Mouse (Mus musculus): ENCODE measurements around the gene Sowaha. TPM values are rescaled to one million over a fixed set of nuclear protein-coding genes. Genes with fewer than 3 reads are reported as not detected.
A peak's percentile ranks its signal among the peaks of the same experiment; 100 is the strongest.

Gene Sowaha
- polyA plus RNA-seq, 1 experiment from 2014 or later = 1.1 TPM

- H3K4me3 ChIP-seq (replicated peaks) = peak within 1 kb of the TSS; percentile 79
- H3K27ac ChIP-seq = peak within 1 kb of the TSS; percentile 32; the same call in 1 of the 2 replicates
- 5% methylated on average over 65 of the region's 79 CpGs for WGBS
- no peaks in the 10 kb centered on the region for H3K9me3 ChIP-seq
- H3K36me3 ChIP-seq (replicated peaks) = no peaks in the 10 kb centered on the region
- peaks cover 30% of the 10 kb centered on the region for H3K4me1 ChIP-seq
- ATAC-seq (ENCODE audit: low FRiP score) = peak; percentile 87
- peaks cover 18% of the 10 kb centered on the region for H3K27me3 ChIP-seq
- peak within 1 kb of the TSS; percentile 75 for H3K4me2 ChIP-seq
- H3K9ac ChIP-seq = peak within 1 kb of the TSS; percentile 90
Measured at GRCm38 (mm10) chr11:53519207-53520121, 39.4 kb upstream of the Sowaha start, which contains the start of gene Sept8. Sept8 (plus strand) TSS chr11:53519257.

DNA sequence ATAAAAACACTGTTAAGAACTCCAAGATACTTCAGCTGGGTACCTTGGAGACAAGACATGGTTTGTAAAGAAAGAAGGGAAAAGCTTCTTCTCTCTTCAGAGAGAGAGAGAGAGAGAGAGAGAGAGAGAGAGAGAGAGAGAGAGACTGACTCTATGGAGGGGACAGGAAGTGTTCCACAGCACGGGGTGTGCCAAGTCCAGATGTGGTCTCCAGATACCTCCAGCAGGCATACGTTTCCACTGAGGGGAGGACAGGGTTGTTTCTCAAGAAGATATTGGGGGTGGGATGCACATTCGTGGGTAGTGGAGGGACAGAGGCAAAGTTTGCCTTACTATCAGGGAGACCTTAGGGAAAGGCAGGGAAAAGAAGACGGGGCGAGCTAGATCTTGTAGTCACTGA is 38.7 kb upstream of the Sowaha start:
- Histone ChIP-seq H3K4me2 (no peak overlapping the region), H3K27ac (no peak overlapping the region), H3K9ac (no peak overlapping the region), H3K36me3 (replicated peaks) (no peaks in the 10 kb centered on the region), H3K9me3 (no peaks in the 10 kb centered on the region), H3K27me3 (peaks cover 18% of the 10 kb centered on the region), H3K4me3 (replicated peaks) (no peak overlapping the region), H3K4me1 (peaks cover 25% of the 10 kb centered on the region)
- WGBS = 58% methylated on average over 5 of the region's 5 CpGs
- no peak for ATAC-seq (ENCODE audit: low FRiP score)

- H3K4me2 ChIP-seq = no peak overlapping the region
- peaks cover 21% of the 10 kb centered on the region for H3K4me1 ChIP-seq
- no peaks in the 10 kb centered on the region for H3K9me3 ChIP-seq
- H3K36me3 ChIP-seq (replicated peaks) = no peaks in the 10 kb centered on the region
- no peak overlapping the region for H3K27ac ChIP-seq
- 71% methylated on average over 8 of the region's 8 CpGs for WGBS
- ATAC-seq (ENCODE audit: low FRiP score) = no peak
- peaks cover 18% of the 10 kb centered on the region for H3K27me3 ChIP-seq
- H3K4me3 ChIP-seq (replicated peaks) = no peak overlapping the region
- H3K9ac ChIP-seq = no peak overlapping the region
Measured at GRCm38 (mm10) chr11:53516775-53517627, 36.9 kb upstream of the Sowaha start.

- Histone ChIP-seq H3K4me2 (no peak overlapping the region), H3K9me3 (no peaks in the 10 kb centered on the region), H3K9ac (no peak overlapping the region), H3K4me3 (replicated peaks) (no peak overlapping the region), H3K27me3 (no peaks in the 10 kb centered on the region), H3K4me1 (no peaks in the 10 kb centered on the region), H3K36me3 (replicated peaks) (no peaks in the 10 kb centered on the region), H3K27ac (no peak overlapping the region)
- WGBS = 67% methylated on average over 5 of the region's 5 CpGs
- no peak for ATAC-seq (ENCODE audit: low FRiP score)
Measured at GRCm38 (mm10) chr11:53510351-53510750, 30.3 kb upstream of the Sowaha start.

- H3K9ac ChIP-seq = no peak overlapping the region
- H3K4me1 ChIP-seq = no peaks in the 10 kb centered on the region
- H3K27ac ChIP-seq = no peak overlapping the region
- no peak overlapping the region for H3K4me3 ChIP-seq (replicated peaks)
- WGBS = 58% methylated on average over 3 of the region's 3 CpGs
- no peaks in the 10 kb centered on the region for H3K9me3 ChIP-seq
- H3K36me3 ChIP-seq (replicated peaks) = no peaks in the 10 kb centered on the region
- ATAC-seq (ENCODE audit: low FRiP score) = no peak
- H3K27me3 ChIP-seq = no peaks in the 10 kb centered on the region
- H3K4me2 ChIP-seq = no peak overlapping the region
Measured at GRCm38 (mm10) chr11:53508591-53508990, 28.5 kb upstream of the Sowaha start.

DNA sequence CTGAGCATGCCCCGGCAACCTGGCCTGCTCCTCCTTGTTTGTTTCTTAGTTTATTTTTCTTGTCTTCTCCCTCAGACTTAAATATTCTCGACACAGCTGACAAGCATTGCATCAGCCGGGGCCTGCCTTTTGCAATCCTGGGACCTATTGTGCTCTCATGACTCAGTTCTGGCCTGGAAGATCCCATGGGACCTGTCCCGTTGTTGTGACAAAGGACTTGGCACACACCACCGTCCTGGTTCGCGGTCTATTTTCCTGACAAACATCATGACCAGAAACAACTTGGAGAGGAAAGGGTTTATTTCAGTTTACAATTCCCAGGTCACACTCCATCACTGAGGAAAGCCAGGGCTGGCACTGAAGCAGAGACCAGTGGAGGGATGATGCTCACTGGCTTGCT is 28.1 kb upstream of the Sowaha start:
- Histone ChIP-seq H3K27me3 (no peaks in the 10 kb centered on the region), H3K9ac (no peak overlapping the region)

GRCm38 (mm10) chr11:53507098-53507805 is 27.2 kb upstream of the Sowaha start:
- Histone ChIP-seq H3K36me3 (replicated peaks) (no peaks in the 10 kb centered on the region), H3K4me3 (replicated peaks) (no peak overlapping the region), H3K4me2 (no peak overlapping the region), H3K4me1 (no peaks in the 10 kb centered on the region), H3K9me3 (no peaks in the 10 kb centered on the region), H3K27ac (no peak overlapping the region), H3K9ac (no peak overlapping the region), H3K27me3 (no peaks in the 10 kb centered on the region)
- ATAC-seq (ENCODE audit: low FRiP score) = no peak
- WGBS = 90% methylated on average over 9 of the region's 9 CpGs

More for the DNA sequence above, 28.1 kb upstream of the Sowaha start:
- Histone ChIP-seq H3K9me3 (no peaks in the 10 kb centered on the region), H3K36me3 (replicated peaks) (no peaks in the 10 kb centered on the region), H3K4me2 (no peak overlapping the region), H3K4me3 (replicated peaks) (no peak overlapping the region), H3K4me1 (no peaks in the 10 kb centered on the region), H3K27ac (no peak overlapping the region)
- 78% methylated on average over 7 of the region's 7 CpGs for WGBS
- ATAC-seq (ENCODE audit: low FRiP score) = no peak

GRCm38 (mm10) chr11:53505026-53505663 is 25.1 kb upstream of the Sowaha start:
- 61% methylated on average over 5 of the region's 5 CpGs for WGBS
- H3K4me1 ChIP-seq = peaks cover 7% of the 10 kb centered on the region
- no peak overlapping the region for H3K4me3 ChIP-seq (replicated peaks)
- H3K9me3 ChIP-seq = no peaks in the 10 kb centered on the region
- no peak overlapping the region for H3K9ac ChIP-seq
- no peak for ATAC-seq (ENCODE audit: low FRiP score)
- H3K36me3 ChIP-seq (replicated peaks) = no peaks in the 10 kb centered on the region
- peaks cover 6% of the 10 kb centered on the region for H3K27me3 ChIP-seq
- H3K27ac ChIP-seq = no peak overlapping the region
- no peak overlapping the region for H3K4me2 ChIP-seq

DNA sequence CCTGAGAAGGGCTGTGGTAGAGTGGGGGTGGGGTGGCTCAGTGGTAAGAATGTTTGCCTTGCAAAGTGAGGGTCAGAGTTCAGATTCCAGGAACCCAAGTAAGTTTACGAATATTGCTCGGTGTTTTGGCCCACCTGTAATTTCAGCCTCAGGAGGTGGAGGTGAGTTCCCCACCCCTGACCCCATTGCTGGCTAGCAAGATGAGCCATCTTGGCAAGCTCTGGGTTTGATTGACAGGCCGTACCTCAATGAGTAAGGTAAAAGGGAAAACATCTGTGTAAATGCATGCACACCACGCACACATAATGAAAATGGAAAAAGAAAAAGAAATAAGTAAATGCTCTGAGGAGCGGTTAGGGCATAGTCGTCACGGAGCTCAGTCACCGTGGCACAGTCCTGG is 24.3 kb upstream of the Sowaha start:
- no peaks in the 10 kb centered on the region for H3K36me3 ChIP-seq (replicated peaks)
- H3K27ac ChIP-seq = no peak overlapping the region
- no peak overlapping the region for H3K9ac ChIP-seq
- no peak overlapping the region for H3K4me2 ChIP-seq
- no peak overlapping the region for H3K4me3 ChIP-seq (replicated peaks)
- H3K9me3 ChIP-seq = no peaks in the 10 kb centered on the region
- 91% methylated on average over 8 of the region's 8 CpGs for WGBS
- peaks cover 12% of the 10 kb centered on the region for H3K27me3 ChIP-seq
- no peak for ATAC-seq (ENCODE audit: low FRiP score)
- peaks cover 7% of the 10 kb centered on the region for H3K4me1 ChIP-seq

DNA sequence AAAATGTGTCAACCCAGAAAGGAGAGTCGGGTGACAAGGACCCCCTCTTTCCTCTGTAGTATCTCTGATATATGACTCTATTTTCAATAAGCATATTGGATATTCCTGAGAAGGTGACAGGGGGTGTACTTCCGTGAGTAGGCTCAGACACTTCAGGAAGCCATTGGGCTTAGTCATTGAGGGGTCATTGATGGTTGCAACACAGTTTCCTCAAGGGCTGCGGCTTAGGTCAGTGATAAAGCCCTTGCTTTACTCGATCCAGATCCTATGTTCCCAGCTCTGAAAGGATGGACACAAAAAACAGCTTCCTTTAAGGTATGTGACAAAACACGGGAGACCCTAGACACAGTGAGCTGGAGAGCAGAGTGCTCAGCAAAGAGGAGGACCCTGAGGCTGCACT is 23.7 kb upstream of the Sowaha start:
- H3K4me2 ChIP-seq = no peak overlapping the region
- no peak overlapping the region for H3K9ac ChIP-seq
- WGBS = 89% methylated on average over 5 of the region's 5 CpGs
- no peak overlapping the region for H3K27ac ChIP-seq
- H3K9me3 ChIP-seq = no peaks in the 10 kb centered on the region
- ATAC-seq (ENCODE audit: low FRiP score) = no peak
- H3K27me3 ChIP-seq = peaks cover 12% of the 10 kb centered on the region
- peaks cover 7% of the 10 kb centered on the region for H3K4me1 ChIP-seq
- no peak overlapping the region for H3K4me3 ChIP-seq (replicated peaks)
- H3K36me3 ChIP-seq (replicated peaks) = no peaks in the 10 kb centered on the region

DNA sequence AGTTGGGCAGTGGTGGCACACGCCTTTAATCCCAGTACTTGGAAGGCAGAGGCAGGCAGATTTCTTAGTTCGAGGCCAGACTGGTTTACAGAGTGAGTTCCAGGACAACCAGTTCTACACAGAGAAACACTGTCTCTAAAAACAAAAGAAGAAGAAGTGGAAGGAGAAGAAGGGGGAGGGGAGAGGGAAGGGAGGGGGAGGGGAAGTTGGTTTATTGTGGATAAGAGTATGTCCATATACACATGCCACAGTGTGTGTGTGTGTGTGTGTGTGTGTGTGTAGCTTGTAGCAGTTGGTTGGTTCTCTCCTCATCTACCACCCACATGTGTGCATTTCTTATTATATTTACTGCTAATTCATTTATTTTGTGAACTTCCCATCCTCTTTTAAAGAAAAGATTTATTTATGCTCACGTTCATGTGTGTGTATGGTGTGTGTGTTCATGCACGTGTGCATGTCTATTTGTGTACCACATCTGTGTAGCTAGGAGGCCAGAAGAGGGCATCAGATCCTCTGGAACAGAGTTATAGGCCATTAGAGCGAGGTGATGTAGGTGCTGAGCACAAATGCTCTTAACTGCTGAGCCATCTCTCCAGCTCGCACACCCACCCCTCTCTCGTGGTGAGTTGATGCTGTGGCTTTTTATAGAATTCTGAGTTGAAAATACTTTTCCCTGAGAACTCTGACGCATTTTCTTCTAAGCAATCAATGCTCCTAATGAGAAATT is 22.1 kb upstream of the Sowaha start:
- no peaks in the 10 kb centered on the region for H3K9me3 ChIP-seq
- WGBS = 86% methylated on average over 8 of the region's 8 CpGs
- peaks cover 18% of the 10 kb centered on the region for H3K27me3 ChIP-seq
- no peak overlapping the region for H3K4me2 ChIP-seq
- H3K4me3 ChIP-seq (replicated peaks) = no peak overlapping the region
- H3K27ac ChIP-seq = no peak overlapping the region
- peaks cover 7% of the 10 kb centered on the region for H3K4me1 ChIP-seq
- H3K36me3 ChIP-seq (replicated peaks) = no peaks in the 10 kb centered on the region
- H3K9ac ChIP-seq = no peak overlapping the region
- ATAC-seq (ENCODE audit: low FRiP score) = no peak

Data from forebrain, embryonic 12.5 days (tissue).